Mouse (Mus musculus): Measurements from ENCODE around the gene Lca5l. TPM values are rescaled to one million over a fixed set of nuclear protein-coding genes. Genes with fewer than 3 reads are reported as not detected.

The Lca5l gene
- polyA plus RNA-seq, 1 experiment from 2014 or later, result 1.2 TPM

GRCm38 (mm10) chr16:96112769-96113168 is 79.3 kb downstream of the Lca5l start:
- Histone ChIP-seq H3K36me3 (no peaks in the 10 kb centered on the region), H3K4me1 (peaks cover 13% of the 10 kb centered on the region), H3K27ac (replicated peaks) (no peak overlapping the region), H3K9ac (no peak overlapping the region), H3K27me3 (replicated peaks) (no peaks in the 10 kb centered on the region), H3K9me3 (no peaks in the 10 kb centered on the region), H3K4me3 (no peak overlapping the region), H3K4me2 (no peak overlapping the region)
- no peak for ATAC-seq (ENCODE audit: extremely low read depth, insufficient number of reproducible peaks, low FRiP score, low TSS enrichment)
- WGBS, result 41% methylated on average over 2 of the region's 2 CpGs

DNA sequence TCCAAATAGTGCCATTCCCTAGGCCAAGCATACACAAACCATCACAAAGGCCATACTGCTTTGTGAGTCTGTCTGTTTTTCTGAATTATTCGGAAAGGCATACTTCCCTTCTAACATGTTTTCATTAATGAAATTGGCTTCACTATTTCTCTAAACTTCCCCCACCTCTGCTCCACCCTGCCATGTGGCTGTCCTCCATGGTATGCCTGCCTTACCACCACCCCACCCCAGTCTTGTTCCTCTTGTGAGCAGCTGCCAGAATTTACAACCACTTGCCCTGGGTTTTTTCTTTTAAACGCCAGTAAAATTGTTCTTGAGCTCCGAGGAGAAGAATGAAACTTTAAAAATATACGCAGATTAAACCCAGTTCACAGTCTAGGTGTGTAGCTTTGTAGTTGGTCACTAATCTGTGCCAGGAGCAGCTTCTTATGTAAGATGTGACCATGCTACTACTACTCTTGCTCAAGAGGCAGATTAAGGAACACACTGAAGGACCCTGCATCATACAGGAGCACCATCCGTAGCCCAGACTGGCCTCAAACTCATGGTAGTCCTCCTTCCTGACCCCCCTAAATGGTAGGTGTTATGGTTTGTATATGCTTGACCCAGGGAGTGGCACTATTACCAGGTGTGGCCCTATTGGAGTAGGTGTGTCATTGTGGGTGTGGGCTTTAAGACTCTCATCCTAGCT is 81.3 kb downstream of the Lca5l start:
- peaks cover 13% of the 10 kb centered on the region for H3K4me1 ChIP-seq
- no peaks in the 10 kb centered on the region for H3K36me3 ChIP-seq
- WGBS, result 82% methylated on average over 5 of the region's 5 CpGs
- no peak overlapping the region for H3K9ac ChIP-seq
- H3K4me3 ChIP-seq, result no peak overlapping the region
- no peak overlapping the region for H3K27ac ChIP-seq (replicated peaks)
- H3K4me2 ChIP-seq, result no peak overlapping the region
- 0 out of 2 replicates have a peak, but pooled peaks cover 6% of the 10 kb centered on the region for H3K9me3 ChIP-seq
- no peaks in the 10 kb centered on the region for H3K27me3 ChIP-seq (replicated peaks)
- ATAC-seq (ENCODE audit: extremely low read depth, insufficient number of reproducible peaks, low FRiP score, low TSS enrichment), result no peak

DNA sequence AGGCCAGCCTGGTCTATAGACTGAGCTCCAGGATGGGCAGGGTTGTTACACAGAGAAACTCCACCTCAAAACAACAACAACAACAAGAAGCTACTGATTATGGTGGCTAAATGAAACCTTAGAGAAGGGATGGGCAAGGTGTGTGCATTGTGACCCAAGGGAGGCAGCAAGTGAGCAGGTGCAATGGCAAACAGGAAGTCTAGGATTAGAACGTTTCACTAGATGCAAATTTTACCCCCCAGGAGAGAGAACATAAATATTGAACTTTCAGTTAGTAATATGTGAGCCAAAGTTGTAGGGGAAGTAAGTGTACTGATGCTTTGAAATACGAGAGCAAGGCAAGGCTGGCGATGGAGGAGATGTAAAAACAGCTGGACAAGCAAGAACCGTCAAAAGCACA is 82.4 kb downstream of the Lca5l start:
- Histone ChIP-seq H3K4me2 (no peak overlapping the region), H3K36me3 (no peaks in the 10 kb centered on the region), H3K9me3 (0 out of 2 replicates have a peak, but pooled peaks cover 6% of the 10 kb centered on the region), H3K4me3 (no peak overlapping the region), H3K27me3 (replicated peaks) (no peaks in the 10 kb centered on the region), H3K4me1 (peaks cover 13% of the 10 kb centered on the region), H3K27ac (replicated peaks) (no peak overlapping the region), H3K9ac (no peak overlapping the region)
- WGBS, result 61% methylated on average over 4 of the region's 4 CpGs
- ATAC-seq (ENCODE audit: extremely low read depth, insufficient number of reproducible peaks, low FRiP score, low TSS enrichment), result no peak

Other genes starting within 250 kb of the Lca5l start
- gene Psmg1, start 201.3 kb downstream of the Lca5l start, polyA plus RNA-seq (2015; fragmentation: Nextera tagmentation; extraction: Ambion mirVana), result 62.1 and 72.4 TPM in 2 replicates
- 71.1 and 72.1 TPM in 2 replicates for gene Brwd1, start 109.7 kb downstream of the Lca5l start, polyA plus RNA-seq (2015; fragmentation: Nextera tagmentation; extraction: Ambion mirVana)
- 348 and 374 TPM in 2 replicates for gene Hmgn1, start 64.5 kb downstream of the Lca5l start, polyA plus RNA-seq (2015; fragmentation: Nextera tagmentation; extraction: Ambion mirVana)
- gene Wrb, start 46.9 kb downstream of the Lca5l start, polyA plus RNA-seq (2015; fragmentation: Nextera tagmentation; extraction: Ambion mirVana), result 64.6 and 71.2 TPM in 2 replicates
- gene Sh3bgr, start 8.2 kb upstream of the Lca5l start, polyA plus RNA-seq (2015; fragmentation: Nextera tagmentation; extraction: Ambion mirVana), result 520 and 554 TPM in 2 replicates
- 0.09 and 0.13 TPM in 2 replicates for gene B3galt5, start 43.5 kb upstream of the Lca5l start, polyA plus RNA-seq (2015; fragmentation: Nextera tagmentation; extraction: Ambion mirVana)